Mouse (Mus musculus): ENCODE measurements around the gene Mindy2. TPM values are rescaled to one million over a fixed set of nuclear protein-coding genes. Genes with fewer than 3 reads are reported as not detected.

Gene Mindy2
- polyA plus RNA-seq, 1 experiment from 2014 or later, result 11.8 TPM

DNA sequence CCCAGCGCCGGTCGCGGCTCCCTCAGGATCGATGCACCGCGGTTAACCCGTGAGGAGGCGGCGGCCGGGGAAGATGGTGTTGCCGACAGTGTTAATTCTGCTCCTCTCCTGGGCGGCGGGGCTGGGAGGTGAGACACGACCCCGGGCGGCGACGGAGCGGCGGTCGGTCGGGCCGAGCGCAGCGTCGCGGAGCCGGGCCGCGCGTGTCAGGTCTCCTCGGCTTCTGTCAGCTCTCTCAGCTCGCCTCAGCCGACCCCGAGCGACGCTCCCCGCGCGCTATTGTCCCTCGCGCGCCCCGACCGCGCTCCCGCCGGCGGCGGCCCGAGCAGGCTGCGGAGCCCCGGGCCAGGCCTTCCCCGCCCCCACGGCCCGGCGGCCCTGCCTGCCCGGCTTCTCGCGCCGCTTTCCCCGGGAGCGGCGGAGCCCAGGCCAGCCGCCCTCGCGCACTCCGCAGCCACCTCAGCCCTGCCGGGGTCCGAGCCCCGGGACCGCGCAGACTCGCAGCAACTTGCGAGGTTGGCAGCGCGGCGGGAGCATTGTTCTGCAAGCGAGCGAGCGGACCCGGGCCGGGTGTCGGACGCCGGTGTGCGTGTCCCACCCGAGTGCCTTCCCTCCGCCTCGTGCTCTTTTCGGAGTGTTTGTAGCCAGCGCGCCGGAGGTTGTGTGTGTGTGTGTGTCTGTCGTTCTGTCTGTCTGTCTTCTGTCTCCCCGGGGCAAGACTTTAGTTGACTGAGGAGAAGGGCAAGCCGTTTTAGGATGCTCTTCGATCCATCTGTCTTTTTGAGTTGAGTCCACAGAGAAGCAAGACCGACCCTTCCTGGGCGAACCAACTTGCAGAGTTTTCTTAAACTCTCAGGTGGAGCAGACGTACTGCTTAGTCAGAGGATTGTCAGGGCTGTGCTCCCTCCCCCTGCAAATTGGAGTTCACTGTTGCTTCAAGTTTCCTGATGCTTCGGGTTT is 22.4 kb upstream of the Mindy2 start:
- H3K27me3 ChIP-seq (ENCODE audit: control insufficient read depth, insufficient read depth, low read length), result no peaks in the 10 kb centered on the region
- H3K9ac ChIP-seq (ENCODE audit: low read length), result peak overlapping the region; percentile 98
- WGBS, result under 1% methylated on average over 91 of the region's 103 CpGs
- no peaks in the 10 kb centered on the region for H3K9me3 ChIP-seq (ENCODE audit: control insufficient read depth, low read length)
- H3K36me3 ChIP-seq (ENCODE audit: control insufficient read depth, insufficient read depth, low read length), result no peaks in the 10 kb centered on the region
- peak overlapping the region; percentile 71 for H3K4me2 ChIP-seq (replicated peaks; ENCODE audit: low read depth)
- peak overlapping the region; percentile 98 for H3K27ac ChIP-seq (replicated peaks)
- H3K4me1 ChIP-seq (replicated peaks; ENCODE audit: control insufficient read depth, insufficient read depth), result no peaks in the 10 kb centered on the region
- ATAC-seq (ENCODE audit: low FRiP score, low TSS enrichment) (no peak; the same call in 1 of the 2 replicates), DNase-seq (ENCODE audit: low spot score) (peak; percentile 56)
- TF ChIP-seq CTCF (IDR thresholded peaks at IDR 0.05; ENCODE audit: low read depth) (no peak), EP300 (optimal IDR thresholded peaks at IDR 0.05) (no peak)
- H3K4me3 ChIP-seq (ENCODE audit: low read depth, low read length), result peak overlapping the region; percentile 91

DNA sequence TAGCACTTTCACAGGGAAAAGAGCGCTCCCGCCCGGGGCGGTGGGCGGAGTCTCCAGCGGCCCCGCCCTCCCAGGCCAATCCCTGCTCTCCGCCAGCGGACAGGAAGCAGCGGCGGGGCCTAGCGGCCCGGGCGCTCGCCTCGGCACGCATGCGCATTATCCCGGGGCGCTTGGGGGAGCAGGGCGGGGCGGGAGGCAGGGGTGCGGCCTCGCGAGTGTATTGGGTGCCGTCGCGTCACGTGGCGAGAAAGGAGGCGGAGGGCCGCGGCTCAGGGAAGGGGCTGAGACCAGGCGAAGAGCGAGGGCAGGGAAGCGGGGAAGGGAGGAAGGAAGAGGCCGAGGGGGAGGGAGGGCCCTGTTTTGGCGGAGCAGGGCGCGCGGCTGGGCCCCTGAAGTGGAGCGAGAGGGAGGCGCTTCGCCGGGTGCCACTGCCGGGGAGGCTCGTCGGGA is 21.7 kb upstream of the Mindy2 start, which contains the start of gene Adam10:
TSS of gene Adam10 (plus strand) at position 316 of the 450 bp plus-strand sequence.
- WGBS, result 0% methylated on average over 36 of the region's 48 CpGs
- H3K4me3 ChIP-seq (ENCODE audit: low read depth, low read length), result peak within 1 kb of the TSS; percentile 91
- TF ChIP-seq EP300 (optimal IDR thresholded peaks at IDR 0.05) (no peak), CTCF (IDR thresholded peaks at IDR 0.05; ENCODE audit: low read depth) (no peak)
- peak within 1 kb of the TSS; percentile 98 for H3K27ac ChIP-seq (replicated peaks)
- no peaks in the 10 kb centered on the region for H3K4me1 ChIP-seq (replicated peaks; ENCODE audit: control insufficient read depth, insufficient read depth)
- H3K36me3 ChIP-seq (ENCODE audit: control insufficient read depth, insufficient read depth, low read length), result no peaks in the 10 kb centered on the region
- DNase-seq (ENCODE audit: low spot score), result peak; percentile 100
- ATAC-seq (ENCODE audit: low FRiP score, low TSS enrichment), result peak; percentile 100
- no peaks in the 10 kb centered on the region for H3K27me3 ChIP-seq (ENCODE audit: control insufficient read depth, insufficient read depth, low read length)
- H3K9ac ChIP-seq (ENCODE audit: low read length), result peak within 1 kb of the TSS; percentile 98
- H3K9me3 ChIP-seq (ENCODE audit: control insufficient read depth, low read length), result no peaks in the 10 kb centered on the region
- peak within 1 kb of the TSS; percentile 71 for H3K4me2 ChIP-seq (replicated peaks; ENCODE audit: low read depth)

DNA sequence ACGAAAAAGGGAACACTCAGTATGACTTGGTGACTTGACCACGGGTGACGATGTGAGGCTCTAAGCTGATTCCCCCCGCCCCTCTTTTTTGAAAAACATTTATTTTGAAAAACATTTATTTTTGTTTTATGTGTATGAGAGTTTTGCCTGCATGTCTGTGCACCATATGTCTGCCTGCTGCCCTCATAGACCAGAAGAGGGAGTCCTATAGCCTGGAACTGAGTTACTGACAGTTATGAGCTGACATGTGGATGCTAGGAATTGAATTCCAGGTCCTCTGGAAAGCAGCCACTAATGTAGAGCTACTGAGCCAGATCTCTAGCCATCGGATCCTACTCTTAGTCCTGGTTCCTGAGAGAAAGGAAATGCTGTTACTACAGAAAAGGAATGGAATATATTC is 19.0 kb upstream of the Mindy2 start:
- Histone ChIP-seq H3K27me3 (ENCODE audit: control insufficient read depth, insufficient read depth, low read length) (no peaks in the 10 kb centered on the region), H3K36me3 (ENCODE audit: control insufficient read depth, insufficient read depth, low read length) (no peaks in the 10 kb centered on the region), H3K9me3 (ENCODE audit: control insufficient read depth, low read length) (no peaks in the 10 kb centered on the region), H3K4me2 (replicated peaks; ENCODE audit: low read depth) (no peak overlapping the region), H3K9ac (ENCODE audit: low read length) (no peak overlapping the region), H3K4me3 (ENCODE audit: low read depth, low read length) (no peak overlapping the region), H3K4me1 (replicated peaks; ENCODE audit: control insufficient read depth, insufficient read depth) (no peaks in the 10 kb centered on the region), H3K27ac (replicated peaks) (no peak overlapping the region)
- DNase-seq (ENCODE audit: low spot score), result no peak
- WGBS, result 88% methylated on average over 5 of the region's 5 CpGs
- ATAC-seq (ENCODE audit: low FRiP score, low TSS enrichment), result no peak
- TF ChIP-seq EP300 (optimal IDR thresholded peaks at IDR 0.05) (no peak), CTCF (IDR thresholded peaks at IDR 0.05; ENCODE audit: low read depth) (peak; percentile 34)

DNA sequence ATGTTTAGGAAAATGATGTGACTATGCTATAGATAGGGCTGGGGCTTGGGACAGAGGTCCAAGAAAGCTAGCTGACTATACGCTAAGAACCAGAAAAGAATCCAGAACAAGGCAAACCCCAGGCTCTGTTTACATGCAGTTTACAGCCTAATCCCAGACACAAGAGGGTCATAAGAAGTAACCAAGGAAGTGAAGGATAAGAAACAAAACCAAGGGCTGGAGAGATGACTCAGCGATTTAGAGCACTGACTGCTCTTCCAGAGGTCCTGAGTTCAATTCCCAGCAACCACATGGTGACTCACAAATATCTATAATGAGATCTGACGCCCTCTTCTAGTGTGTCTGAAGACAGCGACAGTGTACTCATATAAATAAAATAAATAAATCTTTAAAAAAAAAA is 18.1 kb upstream of the Mindy2 start:
- H3K9ac ChIP-seq (ENCODE audit: low read length), result no peak overlapping the region
- TF ChIP-seq EP300 (optimal IDR thresholded peaks at IDR 0.05) (no peak), CTCF (IDR thresholded peaks at IDR 0.05; ENCODE audit: low read depth) (no peak)
- WGBS, result 62% methylated on average over 4 of the region's 4 CpGs
- H3K4me1 ChIP-seq (replicated peaks; ENCODE audit: control insufficient read depth, insufficient read depth), result no peaks in the 10 kb centered on the region
- H3K36me3 ChIP-seq (ENCODE audit: control insufficient read depth, insufficient read depth, low read length), result no peaks in the 10 kb centered on the region
- no peak overlapping the region for H3K4me3 ChIP-seq (ENCODE audit: low read depth, low read length)
- DNase-seq (ENCODE audit: low spot score) (no peak), ATAC-seq (ENCODE audit: low FRiP score, low TSS enrichment) (no peak)
- H3K4me2 ChIP-seq (replicated peaks; ENCODE audit: low read depth), result no peak overlapping the region
- H3K27me3 ChIP-seq (ENCODE audit: control insufficient read depth, insufficient read depth, low read length), result no peaks in the 10 kb centered on the region
- no peak overlapping the region for H3K27ac ChIP-seq (replicated peaks)
- H3K9me3 ChIP-seq (ENCODE audit: control insufficient read depth, low read length), result no peaks in the 10 kb centered on the region

DNA sequence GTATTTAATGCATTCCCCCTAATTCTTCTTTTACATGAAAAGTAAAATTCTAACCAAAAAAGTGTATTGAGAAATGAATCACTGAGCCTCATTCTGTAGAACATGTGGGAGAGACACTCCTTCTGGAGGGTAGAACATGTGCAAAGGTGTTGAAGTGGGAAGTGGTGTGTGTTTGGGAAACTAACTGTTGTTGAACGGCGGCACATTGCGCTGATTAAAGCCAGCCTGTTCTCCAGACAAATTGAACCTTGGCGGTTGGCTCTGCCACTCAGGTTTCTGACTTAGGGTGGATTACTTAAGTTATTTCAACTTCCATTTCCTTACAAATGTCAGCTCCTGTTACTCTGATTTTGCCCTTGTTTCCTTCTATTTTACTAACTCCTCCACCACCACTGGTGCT is 16.7 kb upstream of the Mindy2 start:
- H3K4me2 ChIP-seq (replicated peaks; ENCODE audit: low read depth), result no peak overlapping the region
- WGBS, result 84% methylated on average over 4 of the region's 4 CpGs
- H3K9ac ChIP-seq (ENCODE audit: low read length), result no peak overlapping the region
- no peak for TF ChIP-seq EP300 (optimal IDR thresholded peaks at IDR 0.05)
- TF ChIP-seq CTCF (IDR thresholded peaks at IDR 0.05; ENCODE audit: low read depth), result no peak
- H3K4me3 ChIP-seq (ENCODE audit: low read depth, low read length), result no peak overlapping the region
- DNase-seq (ENCODE audit: low spot score), result no peak
- no peak overlapping the region for H3K27ac ChIP-seq (replicated peaks)
- no peaks in the 10 kb centered on the region for H3K27me3 ChIP-seq (ENCODE audit: control insufficient read depth, insufficient read depth, low read length)
- no peaks in the 10 kb centered on the region for H3K4me1 ChIP-seq (replicated peaks; ENCODE audit: control insufficient read depth, insufficient read depth)
- H3K36me3 ChIP-seq (ENCODE audit: control insufficient read depth, insufficient read depth, low read length), result no peaks in the 10 kb centered on the region
- ATAC-seq (ENCODE audit: low FRiP score, low TSS enrichment), result no peak
- no peaks in the 10 kb centered on the region for H3K9me3 ChIP-seq (ENCODE audit: control insufficient read depth, low read length)
